ENCODE assay signal across 8 mouse cellular contexts in genomic region chr8:84708071-84708541, GRCm38 (mm10). TPM values are rescaled to one million over a fixed set of nuclear protein-coding genes. Genes with fewer than 3 reads are reported as not detected.
A peak's percentile ranks its signal among the peaks of the same experiment; 100 is the strongest.
DNase-seq lines count a peak whose midpoint lies in the region; ATAC-seq lines count a peak whose summit lies in the region.

No protein-coding gene starts in this region.

- H3K4me3 ChIP-seq in embryonic facial prominence, embryonic 10.5 days = peak overlapping the region; percentile 45
- H3K4me3 ChIP-seq in hindbrain, embryonic 13.5 days = no peak overlapping the region

- DNase-seq in gastrocnemius, adult 18-20 months (ENCODE audit: low spot score) = peak; percentile 59
- DNase-seq in gastrocnemius, postnatal 25 days = no peak
- DNase-seq in embryonic facial prominence, embryonic 10.5 days (ENCODE audit: low spot score) = no peak
- peak; percentile 53 for DNase-seq in lung, postnatal 14 days
- DNase-seq in adrenal gland, postnatal 4 days (ENCODE audit: low spot score in 2 of 2) = no peak
- DNase-seq in adrenal gland, adult 8-10 months = no peak
- no peak for DNase-seq in right cerebral cortex, postnatal 4 days

- H3K4me2 ChIP-seq in hindbrain, embryonic 13.5 days = peak overlapping the region; percentile 45

- no peaks in the 10 kb centered on the region for H3K9me3 ChIP-seq in embryonic facial prominence, embryonic 10.5 days
- no peaks in the 10 kb centered on the region for H3K9me3 ChIP-seq in hindbrain, embryonic 13.5 days

- H3K36me3 ChIP-seq in embryonic facial prominence, embryonic 10.5 days (replicated peaks) = no peaks in the 10 kb centered on the region
- H3K36me3 ChIP-seq in hindbrain, embryonic 13.5 days = no peaks in the 10 kb centered on the region

- peak overlapping the region; percentile 70 for H3K27ac ChIP-seq in embryonic facial prominence, embryonic 10.5 days (replicated peaks)
- peak overlapping the region; percentile 92 for H3K27ac ChIP-seq in hindbrain, embryonic 13.5 days

- H3K27me3 ChIP-seq in embryonic facial prominence, embryonic 10.5 days (replicated peaks; ENCODE audit: low read depth, poor library complexity, severe bottlenecking) = peaks cover 98% of the 10 kb centered on the region
- H3K27me3 ChIP-seq in hindbrain, embryonic 13.5 days = peaks cover 72% of the 10 kb centered on the region

- H3K9ac ChIP-seq in hindbrain, embryonic 13.5 days = peak overlapping the region; percentile 63

- WGBS in embryonic facial prominence, embryonic 10.5 days = 2% methylated on average over 15 of the region's 15 CpGs
- WGBS in hindbrain, embryonic 13.5 days = 4% methylated on average over 15 of the region's 15 CpGs

- H3K4me1 ChIP-seq in embryonic facial prominence, embryonic 10.5 days = peaks cover 73% of the 10 kb centered on the region
- peaks cover 79% of the 10 kb centered on the region for H3K4me1 ChIP-seq in hindbrain, embryonic 13.5 days (replicated peaks)

- ATAC-seq in hindbrain, embryonic 13.5 days (ENCODE audit: low FRiP score) = no peak

RNA-seq across cellular contexts. Expression of gene Lyl1, which starts 6.8 kb away (rescaled TPM):
- total RNA-seq in gastrocnemius, adult 18-20 months (2021) = 1 to 10 TPM in 1 of 2 experiments, under 1 TPM in 1; 0.73 to 1.6 TPM
- 1 to 10 TPM; 1.3 to 2.0 TPM for total RNA-seq in gastrocnemius, postnatal 25 days (2021)
- 4.3 and 5.5 TPM in 2 replicates for polyA plus RNA-seq in embryonic facial prominence, embryonic 10.5 days (2016; fragmentation: Nextera tagmentation; extraction: Ambion mirVana)
- 3.9 and 4.2 TPM in 2 replicates for polyA plus RNA-seq in hindbrain, embryonic 13.5 days (2015; fragmentation: Nextera tagmentation; extraction: Ambion mirVana)
- total RNA-seq in adrenal gland, postnatal 4 days (2021) = 1 to 10 TPM; 6.5 to 7.2 TPM
- total RNA-seq in adrenal gland, adult 8-10 months (2022) = 1 to 10 TPM; 3.1 to 5.6 (median 4.2) TPM

RNA-seq across cellular contexts. Expression of gene G430095P16Rik, which starts 14.7 kb away (rescaled TPM):
- total RNA-seq in gastrocnemius, adult 18-20 months (2021) = under 1 TPM; 0.34 to 0.45 TPM
- total RNA-seq in gastrocnemius, postnatal 25 days (2021) = under 1 TPM; 0.54 to 0.67 TPM
- 1.6 and 3.6 TPM in 2 replicates for polyA plus RNA-seq in embryonic facial prominence, embryonic 10.5 days (2016; fragmentation: Nextera tagmentation; extraction: Ambion mirVana)
- polyA plus RNA-seq in hindbrain, embryonic 13.5 days (2015; fragmentation: Nextera tagmentation; extraction: Ambion mirVana) = 1.0 and 2.3 TPM in 2 replicates
- total RNA-seq in adrenal gland, postnatal 4 days (2021) = 1 to 10 TPM; 1.2 TPM
- under 1 TPM in 2 of 4 experiments, not detected in 2; 0.52 to 0.73 TPM for total RNA-seq in adrenal gland, adult 8-10 months (2022)

RNA-seq across cellular contexts. Expression of gene Nacc1, which starts 20.4 kb away (rescaled TPM):
- total RNA-seq in gastrocnemius, adult 18-20 months (2021) = 10 to 100 TPM; 19.3 to 22.8 TPM
- 10 to 100 TPM; 20.0 to 22.2 TPM for total RNA-seq in gastrocnemius, postnatal 25 days (2021)
- polyA plus RNA-seq in embryonic facial prominence, embryonic 10.5 days (2016; fragmentation: Nextera tagmentation; extraction: Ambion mirVana) = 30.4 and 30.8 TPM in 2 replicates
- polyA plus RNA-seq in hindbrain, embryonic 13.5 days (2015; fragmentation: Nextera tagmentation; extraction: Ambion mirVana) = 13.7 and 14.4 TPM in 2 replicates
- 10 to 100 TPM; 88.9 to 89.0 TPM for total RNA-seq in adrenal gland, postnatal 4 days (2021)
- 10 to 100 TPM; 81.0 to 86.9 (median 83.7) TPM for total RNA-seq in adrenal gland, adult 8-10 months (2022)

RNA-seq across cellular contexts. Expression of gene Trmt1, which starts 22.0 kb away (rescaled TPM):
- 10 to 100 TPM; 47.0 to 51.4 TPM for total RNA-seq in gastrocnemius, adult 18-20 months (2021)
- 10 to 100 TPM; 36.7 to 40.2 TPM for total RNA-seq in gastrocnemius, postnatal 25 days (2021)
- 69.1 and 71.2 TPM in 2 replicates for polyA plus RNA-seq in embryonic facial prominence, embryonic 10.5 days (2016; fragmentation: Nextera tagmentation; extraction: Ambion mirVana)
- 51.9 and 60.3 TPM in 2 replicates for polyA plus RNA-seq in hindbrain, embryonic 13.5 days (2015; fragmentation: Nextera tagmentation; extraction: Ambion mirVana)
- 100 to 1,000 TPM; 122 to 124 TPM for total RNA-seq in adrenal gland, postnatal 4 days (2021)
- total RNA-seq in adrenal gland, adult 8-10 months (2022) = 100 to 1,000 TPM in 2 of 4 experiments, 10 to 100 TPM in 2; 75.4 to 109 (median 88.5) TPM

RNA-seq across cellular contexts. Expression of gene Ier2, which starts 45.5 kb away (rescaled TPM):
- total RNA-seq in gastrocnemius, adult 18-20 months (2021) = 1 to 10 TPM; 4.7 to 8.3 TPM
- total RNA-seq in gastrocnemius, postnatal 25 days (2021) = 1 to 10 TPM; 5.9 to 7.1 TPM
- 140 and 148 TPM in 2 replicates for polyA plus RNA-seq in embryonic facial prominence, embryonic 10.5 days (2016; fragmentation: Nextera tagmentation; extraction: Ambion mirVana)
- polyA plus RNA-seq in hindbrain, embryonic 13.5 days (2015; fragmentation: Nextera tagmentation; extraction: Ambion mirVana) = 26.1 and 32.2 TPM in 2 replicates
- 10 to 100 TPM; 35.1 to 35.3 TPM for total RNA-seq in adrenal gland, postnatal 4 days (2021)
- 10 to 100 TPM; 18.3 to 48.9 (median 22.3) TPM for total RNA-seq in adrenal gland, adult 8-10 months (2022)

Comparison
In these comparisons a context has a peak if more than half of its experiments do, and no peak if none do; other contexts are left out.
1. DNase-seq: peak in gastrocnemius, adult 18-20 months (single experiment) and lung, postnatal 14 days (single experiment); none in gastrocnemius, postnatal 25 days (single experiment), embryonic facial prominence, embryonic 10.5 days (single experiment), adrenal gland, postnatal 4 days (0 of 2), adrenal gland, adult 8-10 months (single experiment) and right cerebral cortex, postnatal 4 days (single experiment).